ENCODE assay signal across 27 mouse cellular contexts in the genomic region with DNA sequence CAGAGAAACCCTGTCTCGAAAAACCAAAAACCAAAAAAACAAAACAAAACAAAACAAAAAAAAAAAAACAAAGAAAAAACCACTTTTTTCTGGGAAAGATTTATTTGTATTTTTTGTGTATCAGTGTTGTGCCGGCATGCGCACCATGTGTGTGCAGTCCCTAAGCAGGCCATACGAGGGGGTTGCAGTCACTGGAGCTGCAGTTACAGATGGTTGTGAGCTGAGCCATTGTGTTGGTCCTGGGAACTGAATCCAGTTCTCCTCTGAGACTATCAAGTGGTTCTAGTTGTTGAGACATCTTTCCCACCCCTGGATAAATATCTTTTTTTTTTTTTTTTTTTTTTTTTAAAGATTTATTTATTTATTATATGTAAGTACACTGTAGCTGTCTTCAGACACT. TPM values are rescaled to one million over a fixed set of nuclear protein-coding genes. Genes with fewer than 3 reads are reported as not detected.
A peak's percentile ranks its signal among the peaks of the same experiment; 100 is the strongest.
DNase-seq lines count a peak whose midpoint lies in the region; ATAC-seq and TF ChIP-seq lines count a peak whose summit lies in the region.
"Had no signal": no experiment of that assay in that cellular context is flagged by ENCODE, and none has a peak within 500 bp of the region (broad histone marks: within the 10 kb centered on the region; RNA-seq: fewer than 3 reads in every experiment).

No protein-coding gene starts in this region.

- no peak overlapping the region for H3K9ac ChIP-seq in ES-Bruce4 (ENCODE audit: low read depth, poor library complexity, severe bottlenecking)
- H3K9ac ChIP-seq: embryonic facial prominence, embryonic 13.5 days; embryonic facial prominence, embryonic 15.5 days; forebrain, embryonic 12.5 days had no signal

- TF ChIP-seq CTCF in layer of hippocampus, adult 2 months (conservative IDR thresholded peaks at IDR 0.05) = 0 out of 2 replicates have a peak, but pooled peaks have one; percentile 17
- peak; percentile 13 for TF ChIP-seq CTCF in ES-Bruce4 (IDR thresholded peaks at IDR 0.05; ENCODE audit: low read depth, low read length)

- no peaks in the 10 kb centered on the region for H3K4me1 ChIP-seq in ES-Bruce4 (ENCODE audit: control insufficient read depth, insufficient read depth, low read length)

- no peaks in the 10 kb centered on the region for H3K27me3 ChIP-seq in ES-Bruce4 (ENCODE audit: control insufficient read depth, insufficient read depth, low read length, poor library complexity, severe bottlenecking)
- H3K27me3 ChIP-seq: CH12.LX; embryonic facial prominence, embryonic 13.5 days; embryonic facial prominence, embryonic 15.5 days; forebrain, embryonic 12.5 days had no signal

- no peak for TF ChIP-seq EP300 in ES-Bruce4 (IDR thresholded peaks at IDR 0.05; ENCODE audit: insufficient read depth, low read depth, low read length)

- no peak overlapping the region for H3K27ac ChIP-seq in layer of hippocampus, adult 2 months
- H3K27ac ChIP-seq in ES-Bruce4 (ENCODE audit: insufficient read depth, low read length) = no peak overlapping the region
- H3K27ac ChIP-seq: embryonic facial prominence, embryonic 13.5 days; embryonic facial prominence, embryonic 15.5 days; forebrain, embryonic 10.5 days; forebrain, embryonic 12.5 days had no signal

- no peak for DNase-seq in layer of hippocampus, adult 2 months (ENCODE audit: low spot score in 2 of 2)
- DNase-seq in layer of hippocampus, postnatal 25 days (ENCODE audit: extremely low spot score in 1 of 2, low spot score in 1 of 2) = no peak
- DNase-seq in R1 (ENCODE audit: low read depth, low spot score) = peak; percentile 77
- DNase-seq in urinary bladder, adult 18-20 months (ENCODE audit: low spot score in 2 of 2) = no peak
- DNase-seq in B cell, adult 2 months = no peak
- no peak for DNase-seq in kidney, postnatal 25 days
- DNase-seq: adrenal gland, adult 2 months; adrenal gland, postnatal 10 days; adrenal gland, postnatal 25 days; cerebellum, adult 11 months; cerebellum, adult 18-20 months; cerebellum, adult 8-10 months; cerebellum, adult 9-11 months; cerebellum, postnatal 14 days; cerebellum, postnatal 36 days; embryo, embryonic 11 days had no signal

- no peaks in the 10 kb centered on the region for H3K9me3 ChIP-seq in ES-Bruce4 (replicated peaks; ENCODE audit: control insufficient read depth, insufficient read depth, low read length, poor library complexity, severe bottlenecking)
- H3K9me3 ChIP-seq: embryonic facial prominence, embryonic 13.5 days; embryonic facial prominence, embryonic 15.5 days; forebrain, embryonic 10.5 days; forebrain, embryonic 12.5 days had no signal

- no peak for TF ChIP-seq POLR2A in ES-Bruce4 (IDR thresholded peaks at IDR 0.05; ENCODE audit: insufficient read depth, low read length)

- no peaks in the 10 kb centered on the region for H3K36me3 ChIP-seq in ES-Bruce4 (ENCODE audit: control insufficient read depth, insufficient read depth, low read length, poor library complexity, severe bottlenecking)
- H3K36me3 ChIP-seq: embryonic facial prominence, embryonic 13.5 days; embryonic facial prominence, embryonic 15.5 days; forebrain, embryonic 12.5 days had no signal

- ATAC-seq in granulocyte monocyte progenitor cell, adult 5-6 weeks (replicated peaks; ENCODE audit: poor library complexity, severe bottlenecking) = peak; percentile 37; the same call in 1 of the 2 replicates
- ATAC-seq: CD4-positive, CD25-positive, alpha-beta regulatory T cell, adult 4 months; forebrain, embryonic 14.5 days; forebrain, embryonic 16.5 days had no signal

- H3K4me3 ChIP-seq in layer of hippocampus, adult 2 months = no peak overlapping the region
- no peak overlapping the region for H3K4me3 ChIP-seq in ES-Bruce4 (ENCODE audit: low read depth, low read length)
- H3K4me3 ChIP-seq: embryonic facial prominence, embryonic 13.5 days; embryonic facial prominence, embryonic 15.5 days; erythroblast, embryonic 14.5 days; forebrain, embryonic 10.5 days; forebrain, embryonic 12.5 days had no signal

RNA-seq across cellular contexts. Expression of a gene that starts 6.9 kb away (rescaled TPM):
- 100 to 1,000 TPM; 115 to 124 TPM for total RNA-seq in layer of hippocampus, adult 2 months (2021)
- 100 to 1,000 TPM; 104 to 133 TPM for total RNA-seq in layer of hippocampus, postnatal 25 days (2021)
- polyA plus RNA-seq in ES-Bruce4 (2011; ENCODE audit: insufficient read depth, insufficient read length, low read depth, missing spikeins) = 123 and 132 TPM in 2 replicates
- total RNA-seq in granulocyte monocyte progenitor cell, adult 5-6 weeks (2014; fragmentation: Nextera tagmentation) = 156 and 191 TPM in 2 replicates
- 122 and 145 TPM in 2 replicates for total RNA-seq in granulocyte monocyte progenitor cell, adult 5-6 weeks (2017)

RNA-seq across cellular contexts. Expression of a gene that starts 45.7 kb away (rescaled TPM):
- total RNA-seq in layer of hippocampus, adult 2 months (2021) = 10 to 100 TPM; 76.4 to 84.8 TPM
- total RNA-seq in layer of hippocampus, postnatal 25 days (2021) = 10 to 100 TPM; 81.4 to 84.5 TPM
- 82.5 and 128 TPM in 2 replicates for polyA plus RNA-seq in ES-Bruce4 (2011; ENCODE audit: insufficient read depth, insufficient read length, low read depth, missing spikeins)
- 22.9 and 56.6 TPM in 2 replicates for total RNA-seq in granulocyte monocyte progenitor cell, adult 5-6 weeks (2014; fragmentation: Nextera tagmentation)
- 46.2 and 59.6 TPM in 2 replicates for total RNA-seq in granulocyte monocyte progenitor cell, adult 5-6 weeks (2017)
